Mouse (Mus musculus): ENCODE measurements around the gene Prr23a1. TPM values are rescaled to one million over a fixed set of nuclear protein-coding genes. Genes with fewer than 3 reads are reported as not detected.

Prr23a1 gene
- polyA plus RNA-seq (2015; fragmentation: Nextera tagmentation; extraction: Ambion mirVana) = 0.27 and 0.35 TPM in 2 replicates

DNA sequence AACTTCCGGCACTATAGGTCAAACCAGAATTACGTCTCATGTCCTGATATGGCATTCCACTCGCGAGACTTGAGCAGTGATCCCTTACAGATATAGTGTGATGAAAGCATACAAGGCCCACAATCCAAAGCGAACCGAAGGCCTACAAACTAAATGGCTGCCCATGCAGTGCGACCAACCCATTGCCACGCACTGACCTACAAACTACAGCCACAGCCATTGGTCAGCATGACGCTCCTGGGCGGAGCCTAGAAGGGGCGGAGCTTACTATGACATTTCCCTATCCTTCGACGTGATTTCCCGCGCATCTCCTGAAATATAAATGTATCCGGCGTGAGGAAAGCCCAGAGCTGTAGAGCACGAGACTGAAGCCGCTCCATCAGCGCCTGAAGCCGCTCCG, at the start of gene Prr23a1:
TSS of gene Prr23a1 (plus strand) at position 387 of the 400 bp plus-strand sequence.

DNA sequence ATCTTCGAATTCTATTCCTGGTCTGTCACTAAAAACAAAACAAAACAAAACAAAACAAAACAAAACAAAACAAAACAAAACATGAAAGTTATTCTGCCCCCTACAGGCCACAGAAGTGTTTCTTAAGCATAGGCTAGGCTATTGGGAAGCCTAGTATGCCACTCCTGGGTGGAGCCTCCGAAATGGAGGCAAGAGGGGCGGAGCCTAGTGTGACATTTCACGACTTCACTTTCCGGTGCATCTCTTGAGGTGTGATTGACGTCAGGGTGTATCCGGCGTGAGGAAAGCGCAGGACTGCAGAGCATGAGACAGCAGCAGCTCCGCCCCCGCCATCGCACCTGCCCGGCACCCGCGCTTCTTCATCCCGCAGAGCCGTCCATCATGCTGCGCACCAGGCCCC, 13.9 kb downstream of the Prr23a1 start, which contains the start of gene Prr23a2:
TSS of gene Prr23a2 (plus strand) at position 285 of the 400 bp plus-strand sequence.

DNA sequence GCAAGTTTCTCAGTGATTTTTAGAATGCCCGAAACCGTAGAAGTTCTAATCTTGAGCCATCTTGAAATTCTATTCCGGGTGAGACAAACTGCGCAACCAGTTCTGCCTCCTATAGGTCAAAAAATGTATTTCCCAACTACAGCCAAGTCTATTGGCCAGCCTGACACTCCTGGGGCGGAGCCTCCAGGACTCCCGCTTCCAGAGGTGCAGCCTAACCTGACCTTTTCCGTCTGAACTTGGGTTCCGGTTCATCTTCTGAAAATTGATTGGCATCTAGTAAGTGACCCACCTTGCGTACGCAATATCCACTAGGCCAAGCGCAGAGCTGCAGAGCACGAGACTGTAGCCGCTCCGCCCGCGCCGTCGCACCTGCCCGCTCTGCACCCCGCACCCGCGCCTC, 22.3 kb downstream of the Prr23a1 start, which contains the start of gene Prr23a3:
TSS of gene Prr23a3 (plus strand) at position 197 of the 400 bp plus-strand sequence.

Other genes starting within 250 kb of the Prr23a1 start
- 51.2 and 54.5 TPM in 2 replicates for gene Mrps22, start 240.8 kb upstream of the Prr23a1 start, polyA plus RNA-seq (2015; fragmentation: Nextera tagmentation; extraction: Ambion mirVana)
- gene Prr23a2, start 14.0 kb downstream of the Prr23a1 start, polyA plus RNA-seq (2015; fragmentation: Nextera tagmentation; extraction: Ambion mirVana) = not detected in 2 replicates
- 0.08 TPM in 1 of 2 replicates, not detected in the other for gene Prr23a3, start 22.3 kb downstream of the Prr23a1 start, polyA plus RNA-seq (2015; fragmentation: Nextera tagmentation; extraction: Ambion mirVana)
- not detected in 2 replicates for gene 7420426K07Rik, start 60.6 kb downstream of the Prr23a1 start, polyA plus RNA-seq (2015; fragmentation: Nextera tagmentation; extraction: Ambion mirVana)
- 0.65 and 0.81 TPM in 2 replicates for gene Foxl2, start 112.8 kb downstream of the Prr23a1 start, polyA plus RNA-seq (2015; fragmentation: Nextera tagmentation; extraction: Ambion mirVana)
- 113 and 122 TPM in 2 replicates for gene Faim, start 143.9 kb downstream of the Prr23a1 start, polyA plus RNA-seq (2015; fragmentation: Nextera tagmentation; extraction: Ambion mirVana)
- 0.09 TPM in 1 of 2 replicates, not detected in the other for gene Gm1123, start 193.2 kb downstream of the Prr23a1 start, polyA plus RNA-seq (2015; fragmentation: Nextera tagmentation; extraction: Ambion mirVana)